Mouse (Mus musculus): Measurements from ENCODE around the gene Rnase2a.
A peak's percentile ranks its signal among the peaks of the same experiment; 100 is the strongest.
"Not testable (repeated sequence)": the region's sequence is repeated elsewhere in the genome, so short reads cannot be mapped to it uniquely, and the experiment has no call there.

Rnase2a gene

DNA sequence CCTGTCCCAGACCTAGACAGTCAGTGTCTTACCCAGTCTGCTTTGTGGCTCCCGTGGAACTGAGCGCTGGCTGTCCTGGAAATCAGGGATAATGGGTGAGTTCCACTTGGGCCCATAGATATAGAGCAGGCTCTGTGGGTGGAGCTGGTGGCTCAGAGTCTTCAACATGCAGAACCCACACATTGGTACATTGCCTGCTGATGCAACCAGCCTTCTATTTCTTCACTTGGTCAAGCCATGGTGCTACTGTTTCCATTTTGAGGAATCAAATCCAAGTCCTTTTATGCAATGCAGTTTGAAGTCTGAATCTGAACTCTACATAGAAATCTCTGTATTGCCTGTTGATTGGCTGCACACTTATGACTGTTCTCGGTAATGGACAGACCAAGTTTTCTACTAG lies at the start of gene Rnase2a:
Gene Rnase2a (minus strand): TSS at position 72 of the 400 bp plus-strand sequence.
- no peak for DNase-seq

DNA sequence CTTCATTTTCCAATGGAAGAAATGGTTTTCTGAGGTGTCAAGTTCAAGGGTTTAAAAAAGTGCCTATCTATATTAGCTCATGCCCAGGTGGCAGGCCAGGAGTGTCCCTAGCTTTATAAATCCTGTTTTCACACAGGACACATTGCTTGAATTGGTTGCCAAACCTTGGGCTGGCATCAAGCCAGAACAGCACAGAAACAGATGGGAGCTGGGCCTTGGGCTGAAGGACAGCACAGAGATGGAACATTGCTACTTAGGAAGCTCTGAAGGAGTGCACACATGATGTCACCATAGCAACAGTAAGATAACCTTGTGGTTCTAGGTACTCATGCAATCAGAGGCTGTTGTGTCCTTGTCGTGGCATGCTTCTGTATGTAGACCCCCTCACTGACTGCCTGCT lies 35.6 kb upstream of the Rnase2a start:
- no peak for DNase-seq

DNA sequence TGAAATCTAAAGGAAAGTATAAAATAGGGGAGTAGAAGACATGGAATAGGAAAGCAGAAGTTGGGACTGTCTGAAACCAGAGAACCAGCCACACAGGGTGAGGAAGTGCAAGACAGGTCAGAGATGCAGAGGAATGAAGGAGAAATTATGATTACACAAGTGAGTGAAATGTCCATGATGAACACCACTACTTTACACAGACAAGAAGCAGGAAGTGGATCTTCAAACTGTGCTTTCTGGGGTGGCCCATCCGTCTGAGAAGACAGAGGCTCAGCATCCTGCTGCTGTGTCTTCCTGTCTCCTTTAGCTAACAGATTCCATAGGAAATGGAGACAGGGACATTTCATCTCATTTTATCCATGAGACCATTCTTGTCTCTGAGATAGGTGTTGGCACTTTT lies 22.6 kb upstream of the Rnase2a start:
- DNase-seq, result peak; percentile 81

DNA sequence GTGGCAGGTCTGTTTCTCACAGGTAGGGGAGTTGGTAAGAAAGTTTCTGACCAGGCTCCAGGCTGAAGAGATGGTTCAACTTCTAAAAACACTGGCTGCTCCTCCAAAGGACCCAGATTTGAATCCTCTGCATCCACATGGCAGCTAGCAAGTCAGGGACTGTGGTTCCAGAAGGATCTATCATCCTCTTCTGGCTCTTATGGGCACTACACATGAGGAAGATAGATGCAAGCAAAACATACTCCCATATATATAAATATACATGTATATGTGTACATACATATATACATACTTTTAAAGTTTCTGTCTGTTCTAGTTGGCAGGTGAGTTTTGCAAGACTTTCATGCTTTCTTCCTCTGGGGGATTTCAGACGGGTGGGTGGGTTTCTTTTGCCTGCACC lies 12.8 kb upstream of the Rnase2a start:
- DNase-seq, result peak; percentile 13

DNA sequence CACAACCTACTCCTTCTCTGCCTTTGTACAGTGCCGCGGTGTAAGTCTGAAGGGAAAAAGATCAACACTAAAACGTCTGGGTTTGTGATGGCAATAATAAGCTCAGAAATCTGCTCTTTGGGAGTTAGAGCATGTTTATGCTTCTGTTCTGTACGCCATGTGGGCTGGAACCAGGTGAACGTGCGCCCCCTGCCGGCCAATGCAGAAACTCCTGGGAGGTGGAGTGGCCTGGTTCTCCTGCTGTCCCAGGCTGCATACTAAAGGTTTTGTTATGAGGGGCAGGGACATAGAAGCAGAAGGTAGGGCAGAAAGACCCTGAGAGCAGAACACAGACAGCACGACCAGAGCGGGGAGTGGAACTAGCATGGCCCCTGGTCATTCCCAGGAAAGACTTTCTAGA lies 10.2 kb upstream of the Rnase2a start:
- DNase-seq, result peak; percentile 95

DNA sequence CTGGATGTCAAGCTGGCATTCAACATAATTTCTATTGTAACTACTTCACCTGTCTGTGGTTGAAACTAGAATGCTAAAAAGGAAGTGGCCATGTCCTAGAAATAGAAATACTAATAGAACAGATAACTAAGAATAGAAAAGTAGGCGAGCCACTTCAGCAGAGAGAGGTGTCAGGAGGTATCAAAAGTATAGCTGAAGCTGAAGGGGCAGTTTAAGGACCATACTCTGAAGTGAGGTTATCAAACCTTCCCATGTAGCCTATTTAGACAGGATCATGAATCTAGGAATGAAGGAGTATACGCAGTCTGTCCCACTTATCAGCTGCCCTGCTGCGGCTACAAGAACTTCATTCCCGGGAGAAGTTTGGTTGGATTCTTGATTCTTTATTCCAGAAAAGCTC lies 9.8 kb upstream of the Rnase2a start:
- DNase-seq, result no peak

DNA sequence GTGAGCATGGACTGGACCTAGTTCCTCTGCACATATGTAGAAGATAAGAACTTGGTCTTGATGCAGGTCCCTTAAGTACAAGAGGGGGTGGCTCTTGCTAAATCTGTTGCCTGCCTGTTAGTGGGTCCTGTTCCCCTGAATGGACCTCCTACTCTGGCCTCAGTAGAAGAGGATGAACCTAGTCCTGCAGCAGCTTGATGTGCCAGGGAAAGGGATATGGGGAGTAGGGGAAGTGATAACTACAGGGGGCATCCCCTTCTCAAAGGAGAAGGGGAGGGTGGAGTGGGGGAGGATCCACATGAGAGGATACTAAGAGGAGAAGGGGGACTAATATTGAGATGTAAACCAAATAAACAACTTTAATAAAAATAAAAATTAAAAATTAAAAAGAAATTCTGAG lies 6.5 kb upstream of the Rnase2a start:
- peak; percentile 87 for DNase-seq

DNA sequence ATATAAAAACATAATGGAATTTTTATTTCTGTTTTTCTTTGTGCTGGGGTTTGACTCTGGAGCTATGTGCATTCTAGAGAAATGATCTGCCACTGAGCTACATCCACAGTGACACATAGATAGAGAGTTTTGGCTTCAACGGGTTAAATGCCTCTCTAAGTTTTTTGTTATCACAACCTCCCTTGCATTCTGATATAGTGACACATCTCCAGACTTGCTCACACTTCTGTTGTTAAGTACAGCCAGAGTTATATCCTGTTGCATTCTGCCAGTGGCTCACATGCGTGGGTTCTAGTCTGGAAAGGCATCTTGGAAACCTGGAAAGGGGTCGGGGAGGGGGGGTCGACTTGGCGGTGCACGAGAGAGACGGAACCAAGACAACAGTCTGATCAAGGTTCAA lies 3.8 kb upstream of the Rnase2a start:
- no peak for DNase-seq

DNA sequence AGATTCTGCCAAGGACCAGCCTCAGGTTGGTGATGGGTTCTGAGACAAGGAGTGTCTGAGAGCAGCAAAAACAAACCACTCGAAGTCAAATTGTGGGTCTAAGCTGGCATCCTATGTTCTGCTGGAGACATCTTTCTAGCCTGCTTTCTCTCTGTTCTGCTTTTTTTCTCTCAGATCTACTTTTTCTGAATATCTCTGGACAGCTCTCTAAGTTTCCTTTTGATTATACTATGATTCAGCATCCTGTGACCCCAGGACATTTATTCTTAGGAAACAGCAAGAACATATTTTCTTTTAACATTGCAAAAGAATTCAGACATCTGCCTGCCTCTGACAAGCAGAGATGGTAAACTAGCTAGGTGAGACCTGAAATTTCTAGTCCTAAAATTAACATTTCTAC lies 2.3 kb downstream of the Rnase2a start:
- no peak for DNase-seq

DNA sequence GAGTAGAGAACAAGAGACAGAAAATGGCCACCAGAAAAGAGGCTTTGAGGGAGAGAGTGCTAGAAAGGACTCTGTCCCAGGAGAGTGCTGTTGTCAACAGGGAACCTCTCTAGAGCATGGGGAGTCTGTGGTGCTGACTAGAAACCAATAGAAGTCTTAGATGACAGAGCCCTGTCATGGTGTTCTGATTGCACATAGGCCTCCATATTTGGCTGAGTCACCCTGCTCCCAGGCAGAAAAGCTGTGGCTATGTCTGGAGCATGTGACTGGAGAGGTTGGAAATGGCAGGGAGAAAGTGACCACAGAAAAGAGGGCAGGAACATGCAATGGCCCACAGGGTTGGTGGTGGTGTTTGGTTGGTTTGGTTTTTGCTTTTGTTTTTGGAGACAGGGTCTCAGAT lies 3.7 kb downstream of the Rnase2a start:
- DNase-seq, result not testable (repeated sequence)

DNA sequence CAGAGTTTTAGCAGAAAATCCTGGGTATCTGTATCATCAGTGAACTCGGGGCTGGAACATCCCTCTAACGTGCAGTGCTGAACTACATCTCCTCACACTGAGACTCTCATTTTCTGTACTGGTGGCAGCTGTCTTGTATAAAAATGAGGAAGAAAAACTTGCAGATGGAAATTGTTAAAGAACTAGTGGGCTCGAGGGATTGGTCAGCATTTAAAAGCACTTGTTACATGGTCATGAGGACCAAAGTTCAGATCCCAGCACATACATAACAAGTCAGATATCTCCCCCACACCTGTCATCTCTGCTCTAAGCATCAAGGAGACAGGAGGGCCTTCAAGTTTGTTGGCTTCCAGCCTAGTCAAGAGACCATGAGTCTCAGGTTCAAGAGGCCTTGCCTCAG lies 5.6 kb downstream of the Rnase2a start:
- DNase-seq, result peak; percentile 74

DNA sequence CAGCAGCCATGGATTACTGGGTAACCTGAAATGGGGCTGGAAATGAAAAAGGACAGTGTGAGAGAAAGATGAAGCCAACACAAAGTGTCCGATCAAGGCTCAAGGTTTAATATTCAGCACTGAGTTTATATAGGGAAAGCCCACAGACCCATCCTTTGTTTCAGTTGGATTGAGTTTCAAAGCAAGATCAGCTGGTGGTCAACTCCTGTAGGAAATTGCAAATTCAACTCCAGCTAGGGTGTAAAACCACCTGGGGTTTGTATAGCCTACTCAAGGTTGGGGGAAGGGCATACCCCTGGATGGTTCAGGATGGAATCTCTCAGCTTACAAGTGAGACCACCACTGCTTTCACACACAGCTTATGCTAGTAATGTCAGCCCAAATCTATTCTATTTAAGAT lies 8.2 kb downstream of the Rnase2a start:
- DNase-seq, result peak; percentile 67

DNA sequence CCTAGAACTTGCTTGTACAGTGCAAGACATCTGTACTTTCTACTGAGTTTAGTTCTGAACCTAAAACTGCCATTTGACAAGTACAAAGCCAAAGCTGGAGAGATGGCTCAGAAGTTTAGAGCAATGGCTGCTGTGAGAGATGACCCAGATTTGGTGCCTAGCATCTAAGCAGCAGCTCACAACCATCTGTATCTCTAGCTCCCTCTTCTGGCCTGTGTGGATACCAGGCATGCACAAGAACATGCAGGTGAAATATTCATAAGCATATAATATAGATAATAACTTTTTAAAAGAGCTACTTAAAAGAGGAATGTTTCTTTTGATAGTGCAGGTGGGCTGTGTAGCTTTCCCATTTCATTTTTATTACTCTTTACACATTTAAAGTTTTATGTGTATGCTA lies 15.0 kb downstream of the Rnase2a start:
- DNase-seq, result no peak

DNA sequence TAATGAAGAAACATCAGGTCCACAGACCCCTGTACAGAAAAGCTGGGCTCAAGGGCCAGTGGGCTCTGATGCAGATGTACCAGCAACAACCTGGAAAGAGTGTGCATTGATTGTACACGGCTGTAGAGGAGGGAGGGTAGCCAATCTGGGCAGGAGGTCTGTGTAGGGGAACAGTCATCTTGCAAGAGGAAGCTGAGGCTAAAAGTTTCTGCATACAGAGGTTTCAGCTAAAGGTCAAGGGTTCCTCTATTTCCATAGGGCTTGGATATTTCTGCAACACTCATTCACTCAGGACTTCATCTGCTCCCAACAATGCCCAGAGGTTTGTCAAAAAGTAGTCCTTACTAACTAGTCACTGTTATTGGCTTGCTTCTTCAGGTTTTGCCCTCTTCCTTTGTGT lies 18.4 kb downstream of the Rnase2a start:
- DNase-seq, result not testable (repeated sequence)

DNA sequence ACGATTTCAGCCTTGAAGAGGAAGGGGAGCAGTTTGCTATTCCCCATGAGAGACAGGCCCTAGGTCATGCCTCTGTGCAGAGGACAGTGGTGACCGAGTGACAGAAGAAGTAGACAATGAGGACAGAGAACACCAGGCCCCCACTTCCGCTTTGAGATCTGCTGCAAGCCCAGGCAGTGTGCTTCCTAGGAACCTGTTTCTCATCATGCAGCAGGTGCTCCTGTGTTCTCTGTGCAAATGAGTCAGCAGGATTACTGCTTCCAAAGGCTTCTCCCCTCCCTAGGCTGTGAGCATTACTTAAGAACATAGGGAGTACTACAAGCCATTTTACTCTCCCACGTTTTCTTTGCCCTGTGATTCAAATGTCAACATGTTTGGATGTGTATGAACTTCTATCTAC lies 26.3 kb downstream of the Rnase2a start:
- DNase-seq, result not testable (repeated sequence)

DNA sequence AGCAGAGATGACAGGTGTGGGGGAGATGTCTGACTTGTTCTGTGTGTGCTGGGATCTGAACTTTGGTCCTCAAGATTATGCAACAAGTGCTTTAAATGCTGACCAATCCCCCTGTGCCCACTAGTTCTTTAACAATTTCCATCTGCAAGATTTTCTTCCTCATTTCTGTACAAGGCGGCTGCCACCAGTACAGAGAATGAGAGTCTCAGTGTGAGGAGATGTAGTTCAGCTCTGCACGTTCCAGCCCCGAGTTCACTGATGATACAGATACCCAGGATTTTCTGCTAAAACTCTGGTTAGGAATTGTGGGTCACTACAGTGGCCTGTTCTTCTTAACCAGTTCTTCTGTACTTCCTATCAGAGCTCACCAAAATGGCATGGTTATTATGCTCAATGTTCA lies 35.8 kb downstream of the Rnase2a start:
- DNase-seq, result peak; percentile 92
